Mouse (Mus musculus): ENCODE results near the gene Kank3. TPM values are rescaled to one million over a fixed set of nuclear protein-coding genes. Genes with fewer than 3 reads are reported as not detected.

Gene Kank3
- 33.3 and 68.7 TPM in 2 replicates for total RNA-seq (2014; rRNA removed; ENCODE audit: low replicate concordance)
- polyA plus RNA-seq (2015; fragmentation: Nextera tagmentation; extraction: Ambion mirVana) = 46.1 and 50.8 TPM in 2 replicates

GRCm38 (mm10) chr17:33810334-33811141 lies at the start of gene Kank3:
Gene Kank3, plus strand, starts transcription at chr17:33810519.
- peak; percentile 90 for DNase-seq (ENCODE audit: low spot score)
- Histone ChIP-seq H3K4me2 (ENCODE audit: low read depth, low read length) (peak within 1 kb of the TSS; percentile 74), H3K27me3 (ENCODE audit: control insufficient read depth, insufficient read depth, low read length) (peaks cover 30% of the 10 kb centered on the region), H3K27ac (ENCODE audit: low read depth) (peak within 1 kb of the TSS; percentile 80), H3K9me3 (replicated peaks; ENCODE audit: control insufficient read depth, low read length) (no peaks in the 10 kb centered on the region), H3K4me1 (ENCODE audit: control insufficient read depth, insufficient read depth) (no peaks in the 10 kb centered on the region), H3K9ac (replicated peaks; ENCODE audit: low read depth, low read length) (peak within 1 kb of the TSS; percentile 37), H3K36me3 (replicated peaks; ENCODE audit: control insufficient read depth, insufficient read depth, low read length) (no peaks in the 10 kb centered on the region), H3K4me3 (ENCODE audit: low read depth, low read length) (peak within 1 kb of the TSS; percentile 56)
- peak; percentile 92 for ATAC-seq (ENCODE audit: insufficient read depth, low read depth)
- TF ChIP-seq CTCF (IDR thresholded peaks at IDR 0.05; ENCODE audit: low read depth) (no peak), EP300 (IDR thresholded peaks at IDR 0.05; ENCODE audit: low read depth) (peak; percentile 90)
- WGBS = under 1% methylated on average over 36 of the region's 36 CpGs

DNA sequence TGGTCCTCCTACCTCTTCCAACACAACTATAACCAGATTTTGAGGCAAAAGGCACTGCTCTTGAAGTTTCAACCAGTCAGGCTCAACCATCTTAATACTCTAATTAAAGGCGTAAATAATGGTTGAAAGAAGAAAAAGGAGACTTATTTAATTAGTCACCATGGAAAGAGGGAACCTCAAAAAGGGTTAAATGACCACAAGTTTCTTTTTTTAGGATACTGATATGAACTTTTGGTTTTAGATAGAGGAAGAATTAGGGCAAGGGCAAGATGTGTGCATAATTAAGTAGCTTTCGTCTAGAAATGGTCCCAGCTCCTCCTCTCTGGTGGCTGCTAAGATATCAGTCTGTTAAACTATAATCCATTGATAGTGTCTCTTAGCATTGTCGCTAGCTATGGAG lies 43.9 kb upstream of the Kank3 start:
- DNase-seq (ENCODE audit: low spot score) = no peak
- TF ChIP-seq EP300 (IDR thresholded peaks at IDR 0.05; ENCODE audit: low read depth) (no peak), CTCF (IDR thresholded peaks at IDR 0.05; ENCODE audit: low read depth) (no peak)

GRCm38 (mm10) chr17:33771617-33772016 lies 38.7 kb upstream of the Kank3 start:
- Histone ChIP-seq H3K9me3 (replicated peaks; ENCODE audit: control insufficient read depth, low read length) (no peaks in the 10 kb centered on the region), H3K27ac (ENCODE audit: low read depth) (no peak overlapping the region), H3K36me3 (replicated peaks; ENCODE audit: control insufficient read depth, insufficient read depth, low read length) (peaks cover 16% of the 10 kb centered on the region; the same call in 1 of the 2 replicates), H3K9ac (replicated peaks; ENCODE audit: low read depth, low read length) (no peak overlapping the region), H3K4me3 (ENCODE audit: low read depth, low read length) (no peak overlapping the region), H3K27me3 (ENCODE audit: control insufficient read depth, insufficient read depth, low read length) (no peaks in the 10 kb centered on the region), H3K4me2 (ENCODE audit: low read depth, low read length) (no peak overlapping the region), H3K4me1 (ENCODE audit: control insufficient read depth, insufficient read depth) (no peaks in the 10 kb centered on the region)
- WGBS = 88% methylated on average over 4 of the region's 4 CpGs
- DNase-seq (ENCODE audit: low spot score) (no peak), ATAC-seq (ENCODE audit: insufficient read depth, low read depth) (no peak)
- TF ChIP-seq EP300 (IDR thresholded peaks at IDR 0.05; ENCODE audit: low read depth) (no peak), CTCF (IDR thresholded peaks at IDR 0.05; ENCODE audit: low read depth) (no peak)

More for the DNA sequence above, 43.9 kb upstream of the Kank3 start:
- no peak for ATAC-seq (ENCODE audit: insufficient read depth, low read depth)
- Histone ChIP-seq H3K27ac (ENCODE audit: low read depth) (no peak overlapping the region), H3K36me3 (replicated peaks; ENCODE audit: control insufficient read depth, insufficient read depth, low read length) (no peaks in the 10 kb centered on the region), H3K4me1 (ENCODE audit: control insufficient read depth, insufficient read depth) (no peaks in the 10 kb centered on the region), H3K27me3 (ENCODE audit: control insufficient read depth, insufficient read depth, low read length) (no peaks in the 10 kb centered on the region), H3K4me2 (ENCODE audit: low read depth, low read length) (no peak overlapping the region), H3K4me3 (ENCODE audit: low read depth, low read length) (no peak overlapping the region), H3K9me3 (replicated peaks; ENCODE audit: control insufficient read depth, low read length) (no peaks in the 10 kb centered on the region), H3K9ac (replicated peaks; ENCODE audit: low read depth, low read length) (no peak overlapping the region)
- WGBS = 68% methylated on average over 3 of the region's 3 CpGs

GRCm38 (mm10) chr17:33773426-33773825 lies 36.9 kb upstream of the Kank3 start:
- Histone ChIP-seq H3K27me3 (ENCODE audit: control insufficient read depth, insufficient read depth, low read length) (no peaks in the 10 kb centered on the region), H3K36me3 (replicated peaks; ENCODE audit: control insufficient read depth, insufficient read depth, low read length) (peaks cover 34% of the 10 kb centered on the region; the same call in 1 of the 2 replicates), H3K4me2 (ENCODE audit: low read depth, low read length) (no peak overlapping the region), H3K9ac (replicated peaks; ENCODE audit: low read depth, low read length) (no peak overlapping the region), H3K4me3 (ENCODE audit: low read depth, low read length) (no peak overlapping the region), H3K9me3 (replicated peaks; ENCODE audit: control insufficient read depth, low read length) (no peaks in the 10 kb centered on the region), H3K27ac (ENCODE audit: low read depth) (no peak overlapping the region), H3K4me1 (ENCODE audit: control insufficient read depth, insufficient read depth) (peaks cover 6% of the 10 kb centered on the region)
- WGBS = 77% methylated on average over 6 of the region's 6 CpGs
- ATAC-seq (ENCODE audit: insufficient read depth, low read depth) = no peak
- TF ChIP-seq EP300 (IDR thresholded peaks at IDR 0.05; ENCODE audit: low read depth) = no peak
- TF ChIP-seq CTCF (IDR thresholded peaks at IDR 0.05; ENCODE audit: low read depth) = no peak
- DNase-seq (ENCODE audit: low spot score) = no peak

DNA sequence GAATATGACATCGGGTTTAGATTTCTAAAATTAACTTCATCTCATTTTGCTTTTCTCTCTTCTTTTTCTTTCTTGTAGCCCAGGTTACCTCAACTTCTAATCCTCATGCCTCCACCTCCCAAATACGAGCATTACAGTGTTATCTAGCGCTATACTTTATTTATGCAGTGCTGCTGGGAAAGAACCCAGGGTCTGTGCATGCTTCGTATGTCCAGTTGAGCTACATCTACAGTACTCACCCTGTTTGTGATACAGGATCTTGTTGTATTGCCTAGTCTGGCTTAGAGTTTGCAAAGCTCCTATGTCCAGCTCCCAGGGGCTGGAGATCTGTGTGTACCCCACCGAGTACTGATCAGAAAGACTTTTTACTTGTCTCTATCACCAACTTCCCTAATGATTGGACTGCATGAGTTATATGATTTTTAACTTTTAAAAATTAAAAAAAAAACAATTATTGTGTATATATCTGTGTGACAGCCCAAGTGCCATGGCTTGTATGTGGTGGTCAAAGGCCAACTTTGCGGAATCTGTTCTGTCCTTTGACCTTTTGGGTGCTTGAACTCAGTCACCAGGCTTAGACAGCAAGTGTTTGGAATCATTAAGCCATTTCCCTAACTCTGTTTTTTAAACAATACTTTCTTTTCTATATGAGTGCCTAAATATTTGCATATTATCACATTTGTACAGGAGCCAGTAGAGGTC lies 36.3 kb upstream of the Kank3 start:
- Histone ChIP-seq H3K27ac (ENCODE audit: low read depth) (no peak overlapping the region), H3K9ac (replicated peaks; ENCODE audit: low read depth, low read length) (no peak overlapping the region), H3K4me2 (ENCODE audit: low read depth, low read length) (no peak overlapping the region), H3K4me3 (ENCODE audit: low read depth, low read length) (no peak overlapping the region), H3K4me1 (ENCODE audit: control insufficient read depth, insufficient read depth) (peaks cover 12% of the 10 kb centered on the region), H3K27me3 (ENCODE audit: control insufficient read depth, insufficient read depth, low read length) (no peaks in the 10 kb centered on the region), H3K9me3 (replicated peaks; ENCODE audit: control insufficient read depth, low read length) (no peaks in the 10 kb centered on the region), H3K36me3 (replicated peaks; ENCODE audit: control insufficient read depth, insufficient read depth, low read length) (peaks cover 39% of the 10 kb centered on the region; the same call in 1 of the 2 replicates)
- no peak for DNase-seq (ENCODE audit: low spot score)
- TF ChIP-seq EP300 (IDR thresholded peaks at IDR 0.05; ENCODE audit: low read depth) (no peak), CTCF (IDR thresholded peaks at IDR 0.05; ENCODE audit: low read depth) (no peak)
- no peak for ATAC-seq (ENCODE audit: insufficient read depth, low read depth)
- WGBS = 86% methylated on average over 6 of the region's 6 CpGs

Measured in heart, postnatal 0 days (tissue).